8 mouse cellular contexts compared by ENCODE assay signal in genomic region chr15:102593996-102594656, GRCm38 (mm10). TPM values are rescaled to one million over a fixed set of nuclear protein-coding genes. Genes with fewer than 3 reads are reported as not detected.
DNase-seq lines count a peak whose midpoint lies in the region; ATAC-seq and TF ChIP-seq lines count a peak whose summit lies in the region.
"Had no signal": no experiment of that assay in that cellular context is flagged by ENCODE, and none has a peak within 500 bp of the region (broad histone marks: within the 10 kb centered on the region; RNA-seq: fewer than 3 reads in every experiment).

No protein-coding gene starts in this region.

- H3K9me3 ChIP-seq in hindbrain, embryonic 13.5 days, result no peaks in the 10 kb centered on the region
- H3K9me3 ChIP-seq in hindbrain, embryonic 10.5 days, result no peaks in the 10 kb centered on the region
- no peaks in the 10 kb centered on the region for H3K9me3 ChIP-seq in heart, embryonic 13.5 days
- H3K9me3 ChIP-seq in midbrain, embryonic 15.5 days, result no peaks in the 10 kb centered on the region

- H3K4me3 ChIP-seq in hindbrain, embryonic 13.5 days, result no peak overlapping the region
- H3K4me3 ChIP-seq in hindbrain, embryonic 10.5 days, result no peak overlapping the region
- H3K4me3 ChIP-seq in heart, embryonic 13.5 days, result no peak overlapping the region
- no peak overlapping the region for H3K4me3 ChIP-seq in kidney, adult 2 months (ENCODE audit: insufficient read depth, low read depth, low read length)
- H3K4me3 ChIP-seq in midbrain, embryonic 15.5 days, result no peak overlapping the region

- H3K27me3 ChIP-seq in hindbrain, embryonic 13.5 days, result no peaks in the 10 kb centered on the region
- H3K27me3 ChIP-seq in hindbrain, embryonic 10.5 days (ENCODE audit: insufficient read depth, poor library complexity, severe bottlenecking), result no peaks in the 10 kb centered on the region
- no peaks in the 10 kb centered on the region for H3K27me3 ChIP-seq in heart, embryonic 13.5 days (replicated peaks)
- no peaks in the 10 kb centered on the region for H3K27me3 ChIP-seq in kidney, adult 2 months (replicated peaks; ENCODE audit: control insufficient read depth, insufficient read depth, low read length)
- no peaks in the 10 kb centered on the region for H3K27me3 ChIP-seq in midbrain, embryonic 15.5 days (replicated peaks)

- H3K27ac ChIP-seq in hindbrain, embryonic 13.5 days, result peak overlapping the region; percentile 46; the same call in 1 of the 2 replicates
- no peak overlapping the region for H3K27ac ChIP-seq in hindbrain, embryonic 10.5 days
- H3K27ac ChIP-seq in heart, embryonic 13.5 days (replicated peaks), result no peak overlapping the region
- no peak overlapping the region for H3K27ac ChIP-seq in kidney, adult 2 months (ENCODE audit: insufficient read depth, low read depth, low read length)
- H3K27ac ChIP-seq in midbrain, embryonic 15.5 days, result 0 out of 2 replicates have a peak overlapping the region, but pooled peaks have one; percentile 20

- no peak for TF ChIP-seq POLR2A in kidney, adult 2 months (IDR thresholded peaks at IDR 0.05; ENCODE audit: low read depth, low read length)

- H3K4me1 ChIP-seq in hindbrain, embryonic 13.5 days (replicated peaks), result peaks cover 15% of the 10 kb centered on the region
- H3K4me1 ChIP-seq in hindbrain, embryonic 10.5 days (replicated peaks), result no peaks in the 10 kb centered on the region
- H3K4me1 ChIP-seq in heart, embryonic 13.5 days, result peaks cover 32% of the 10 kb centered on the region
- no peaks in the 10 kb centered on the region for H3K4me1 ChIP-seq in kidney, adult 2 months (ENCODE audit: control insufficient read depth, insufficient read depth, low read length)
- peaks cover 5% of the 10 kb centered on the region for H3K4me1 ChIP-seq in midbrain, embryonic 15.5 days

- ATAC-seq in hindbrain, embryonic 13.5 days (ENCODE audit: low FRiP score), result no peak
- ATAC-seq in heart, embryonic 13.5 days (ENCODE audit: extremely low read depth, insufficient number of reproducible peaks, low FRiP score, low TSS enrichment), result no peak
- no peak for ATAC-seq in midbrain, embryonic 15.5 days (replicated peaks)

- peak overlapping the region; percentile 31; the same call in 1 of the 2 replicates for H3K4me2 ChIP-seq in hindbrain, embryonic 13.5 days
- peak overlapping the region; percentile 25; the same call in 1 of the 2 replicates for H3K4me2 ChIP-seq in heart, embryonic 13.5 days
- peak overlapping the region; percentile 24; the same call in 1 of the 2 replicates for H3K4me2 ChIP-seq in midbrain, embryonic 15.5 days

- 53% methylated on average over 8 of the region's 8 CpGs for WGBS in hindbrain, embryonic 13.5 days
- WGBS in hindbrain, embryonic 10.5 days, result 86% methylated on average over 8 of the region's 8 CpGs
- 59% methylated on average over 8 of the region's 8 CpGs for WGBS in heart, embryonic 13.5 days
- WGBS in kidney, adult 2 months, result 40% methylated on average over 8 of the region's 8 CpGs
- WGBS in midbrain, embryonic 15.5 days, result 36% methylated on average over 8 of the region's 8 CpGs

- peaks cover 7% of the 10 kb centered on the region; the same call in 1 of the 2 replicates for H3K36me3 ChIP-seq in hindbrain, embryonic 13.5 days
- peaks cover 3% of the 10 kb centered on the region for H3K36me3 ChIP-seq in hindbrain, embryonic 10.5 days
- peaks cover 9% of the 10 kb centered on the region for H3K36me3 ChIP-seq in heart, embryonic 13.5 days
- H3K36me3 ChIP-seq in kidney, adult 2 months (ENCODE audit: control insufficient read depth, insufficient read depth, low read length), result no peaks in the 10 kb centered on the region; the same call in 1 of the 2 replicates
- no peaks in the 10 kb centered on the region for H3K36me3 ChIP-seq in midbrain, embryonic 15.5 days (replicated peaks)

- DNase-seq in hindbrain, embryonic 10.5 days (ENCODE audit: low spot score), result no peak
- DNase-seq in kidney, adult 2 months, result peak; percentile 79
- no peak for DNase-seq in MN1 (ENCODE audit: low spot score)
- DNase-seq in frontal cortex, adult 2 months (ENCODE audit: extremely low spot score in 1 of 2, low spot score in 1 of 2), result no peak
- DNase-seq: right cerebral cortex, postnatal 4 days had no signal

- no peak for TF ChIP-seq CTCF in kidney, adult 2 months (conservative IDR thresholded peaks at IDR 0.05; ENCODE audit: insufficient read depth, insufficient read length, low read depth, low read length)

- H3K9ac ChIP-seq in hindbrain, embryonic 13.5 days, result no peak overlapping the region
- H3K9ac ChIP-seq in heart, embryonic 13.5 days, result 0 out of 2 replicates have a peak overlapping the region, but pooled peaks have one; percentile 37
- no peak overlapping the region for H3K9ac ChIP-seq in midbrain, embryonic 15.5 days

RNA-seq across cellular contexts. Expression of gene Gm28047, which starts 30.7 kb away (rescaled TPM):
- polyA plus RNA-seq in hindbrain, embryonic 13.5 days (2015; fragmentation: Nextera tagmentation; extraction: Ambion mirVana), result not detected in 2 replicates
- polyA plus RNA-seq in hindbrain, embryonic 10.5 days (2016; fragmentation: Nextera tagmentation; extraction: Ambion mirVana), result not detected in 2 replicates
- 0.41 TPM in 1 of 2 replicates, not detected in the other for polyA plus RNA-seq in heart, embryonic 13.5 days (2015; fragmentation: Nextera tagmentation; extraction: Ambion mirVana)
- polyA plus RNA-seq in kidney, adult 2 months (2012; rRNA removed), result not detected in 2 replicates
- polyA plus RNA-seq in midbrain, embryonic 15.5 days (2015; fragmentation: Nextera tagmentation; extraction: Ambion mirVana), result not detected in 2 replicates
- 0.08 TPM in 1 of 2 replicates, not detected in the other for polyA plus RNA-seq in frontal cortex, adult 2 months (2012; rRNA removed)

RNA-seq across cellular contexts. Expression of gene Atf7, which starts 31.1 kb away (rescaled TPM):
- polyA plus RNA-seq in hindbrain, embryonic 13.5 days (2015; fragmentation: Nextera tagmentation; extraction: Ambion mirVana), result 19.7 and 21.1 TPM in 2 replicates
- 17.5 and 20.4 TPM in 2 replicates for polyA plus RNA-seq in hindbrain, embryonic 10.5 days (2016; fragmentation: Nextera tagmentation; extraction: Ambion mirVana)
- 25.1 and 30.0 TPM in 2 replicates for polyA plus RNA-seq in heart, embryonic 13.5 days (2015; fragmentation: Nextera tagmentation; extraction: Ambion mirVana)
- 78.9 and 84.6 TPM in 2 replicates for polyA plus RNA-seq in kidney, adult 2 months (2012; rRNA removed)
- polyA plus RNA-seq in midbrain, embryonic 15.5 days (2015; fragmentation: Nextera tagmentation; extraction: Ambion mirVana), result 15.6 and 20.0 TPM in 2 replicates
- 44.1 and 45.1 TPM in 2 replicates for polyA plus RNA-seq in frontal cortex, adult 2 months (2012; rRNA removed)

Comparison
In these comparisons a context has a peak if more than half of its experiments do, and no peak if none do; other contexts are left out.
1. H3K27ac ChIP-seq: peak in hindbrain, embryonic 13.5 days (single experiment) and midbrain, embryonic 15.5 days (single experiment); none in hindbrain, embryonic 10.5 days (single experiment), heart, embryonic 13.5 days (single experiment) and kidney, adult 2 months (single experiment).
2. Peak in every context shown above with its lines, with median percentiles within 50 percentile points of each other: H3K4me2 ChIP-seq.